Mouse (Mus musculus) heart, embryonic 13.5 days (tissue): ENCODE measurements around the gene Tmem135. TPM values are rescaled to one million over a fixed set of nuclear protein-coding genes. Genes with fewer than 3 reads are reported as not detected.
"Not testable (repeated sequence)": the region's sequence is repeated elsewhere in the genome, so short reads cannot be mapped to it uniquely, and the experiment has no call there.

Experiments used
- ATAC-seq: fragments of 200-750 bp; cut with Nextera tagmentation; 2 replicates; pipeline ENCODE4 v1.8.0; 2017; ENCODE audit warnings: moderate TSS enrichment; ENCODE audit not compliant: insufficient number of reproducible peaks, low FRiP score, low TSS enrichment; ENCODE audit errors: extremely low read depth
- H3K27ac ChIP-seq: fragments of 300-500 bp; sonication (generic); replicated peaks from 2 replicates; pipeline ENCODE4 v1.5.1; 2015; ENCODE audit warnings: moderate library complexity, mild to moderate bottlenecking, inconsistent platforms
- H3K27me3 ChIP-seq: fragments of 300-500 bp; sonication (generic); replicated peaks from 2 replicates; pipeline ENCODE4 v1.6.1; 2015; ENCODE audit warnings: mild to moderate bottlenecking, inconsistent platforms
- H3K36me3 ChIP-seq: fragments of 300-500 bp; sonication (generic); 2 replicates; pipeline ENCODE4 v1.6.1; 2015; ENCODE audit warnings: mild to moderate bottlenecking, inconsistent platforms
- H3K4me1 ChIP-seq: fragments of 300-500 bp; sonication (generic); 2 replicates; pipeline ENCODE4 v1.6.1; 2015; ENCODE audit warnings: inconsistent platforms
- H3K4me2 ChIP-seq: fragments of 300-500 bp; sonication (generic); 2 replicates; pipeline ENCODE4 v1.6.1; 2015; ENCODE audit warnings: inconsistent platforms, mild to moderate bottlenecking, moderate library complexity
- H3K4me3 ChIP-seq: fragments of 300-500 bp; sonication (generic); 2 replicates; pipeline ENCODE4 v1.5.1; 2015; ENCODE audit warnings: moderate library complexity, mild to moderate bottlenecking, inconsistent platforms
- H3K9ac ChIP-seq: fragments of 300-500 bp; sonication (generic); 2 replicates; pipeline ENCODE4 v1.6.1; 2015; ENCODE audit warnings: inconsistent platforms, mild to moderate bottlenecking, moderate library complexity
- H3K9me3 ChIP-seq: fragments of 300-500 bp; sonication (generic); 2 replicates; pipeline ENCODE4 v1.6.1; 2016; ENCODE audit warnings: inconsistent platforms
- WGBS: fragments of 180-500 bp; shearing (Covaris S2); methylation state at CpG from one replicate; pipeline ENCODE4 v1.1.7; 2015; ENCODE audit warnings: mixed read lengths; 5-methylcytosine and 5-hydroxymethylcytosine counted together
- polyA plus RNA-seq: library from polyadenylated mRNA; unstranded; fragments of >200 nt; fragmentation: Nextera tagmentation; extraction: Ambion mirVana; gene quantifications from 2 replicates; pipeline ENCODE4 v1.2.1, GENCODE M21; 2015

Gene Tmem135
- polyA plus RNA-seq, 1 experiment from 2014 or later, result 21.7 TPM

GRCm38 (mm10) chr7:89319351-89319750 lies 84.7 kb downstream of the Tmem135 start:
- Histone ChIP-seq H3K9me3 (no peaks in the 10 kb centered on the region), H3K9ac (no peak overlapping the region), H3K4me1 (peaks cover 18% of the 10 kb centered on the region), H3K27me3 (no peaks in the 10 kb centered on the region), H3K36me3 (no peaks in the 10 kb centered on the region), H3K27ac (no peak overlapping the region), H3K4me3 (no peak overlapping the region), H3K4me2 (no peak overlapping the region)
- no peak for ATAC-seq
- WGBS, result 84% methylated on average over 1 of the region's 1 CpGs

DNA sequence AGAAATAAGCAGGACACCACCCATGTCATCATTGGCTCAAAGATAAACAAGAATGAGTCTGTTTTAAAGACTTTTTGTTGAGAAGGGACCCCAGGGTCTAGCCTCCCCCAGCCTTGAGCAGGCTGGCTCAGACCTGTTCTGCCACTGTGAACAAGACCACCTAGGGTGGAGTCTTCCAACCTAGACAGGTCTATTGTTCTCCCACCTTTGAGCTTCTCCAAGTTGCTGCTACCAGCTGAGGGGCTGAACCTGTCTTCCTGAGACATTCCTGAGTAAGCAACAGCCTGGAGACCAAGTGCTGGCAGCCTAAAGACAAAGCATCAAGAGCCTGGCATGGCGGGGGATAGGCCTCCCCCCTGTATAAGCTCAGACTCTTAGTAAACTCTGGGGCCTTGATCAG lies 86.9 kb downstream of the Tmem135 start:
- WGBS, result 100% methylated on average over 1 of the region's 1 CpGs

DNA sequence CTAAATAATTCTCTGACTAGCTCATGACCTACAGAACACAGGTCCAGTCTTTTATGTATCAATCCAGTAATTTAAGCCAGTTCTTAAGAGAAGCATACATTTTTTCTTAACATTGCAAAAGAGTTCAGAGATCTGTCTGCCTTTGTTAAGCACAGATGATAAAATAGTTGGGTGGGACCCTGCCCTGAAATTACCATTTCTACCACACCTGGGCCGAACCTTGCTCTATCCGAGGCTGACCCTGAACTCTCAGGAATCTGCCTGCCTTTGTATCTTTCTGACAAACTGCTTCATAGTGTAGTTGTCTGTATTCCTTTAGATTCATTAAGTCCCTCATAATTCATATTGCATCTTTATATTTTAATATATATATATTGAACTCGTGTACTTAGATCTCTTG lies 87.9 kb downstream of the Tmem135 start:
- peaks cover 15% of the 10 kb centered on the region for H3K4me1 ChIP-seq
- no peak overlapping the region for H3K4me2 ChIP-seq
- H3K36me3 ChIP-seq, result peaks cover 11% of the 10 kb centered on the region
- no peak overlapping the region for H3K9ac ChIP-seq
- no peak for ATAC-seq
- no peak overlapping the region for H3K27ac ChIP-seq
- 85% methylated on average over 3 of the region's 3 CpGs for WGBS
- peaks cover 6% of the 10 kb centered on the region; the same call in 1 of the 2 replicates for H3K9me3 ChIP-seq
- H3K27me3 ChIP-seq, result no peaks in the 10 kb centered on the region
- no peak overlapping the region for H3K4me3 ChIP-seq

More for the DNA sequence above, 86.9 kb downstream of the Tmem135 start:
- not testable (repeated sequence) for H3K4me2 ChIP-seq, ATAC-seq, H3K4me3 ChIP-seq, H3K9ac ChIP-seq, H3K9me3 ChIP-seq, H3K27ac ChIP-seq, H3K36me3 ChIP-seq, H3K27me3 ChIP-seq
- peaks cover 15% of the 10 kb centered on the region for H3K4me1 ChIP-seq

- no peak overlapping the region for H3K27ac ChIP-seq
- peaks cover 6% of the 10 kb centered on the region; the same call in 1 of the 2 replicates for H3K9me3 ChIP-seq
- no peaks in the 10 kb centered on the region for H3K27me3 ChIP-seq
- no peak overlapping the region for H3K4me2 ChIP-seq
- no peak for ATAC-seq
- peaks cover 20% of the 10 kb centered on the region for H3K4me1 ChIP-seq
- H3K4me3 ChIP-seq, result no peak overlapping the region
- no peak overlapping the region for H3K9ac ChIP-seq
- peaks cover 14% of the 10 kb centered on the region for H3K36me3 ChIP-seq
- 86% methylated on average over 1 of the region's 1 CpGs for WGBS
These were observed 92.5 kb downstream of the Tmem135 start for GRCm38 (mm10) chr7:89311555-89311954.

- no peak overlapping the region for H3K4me2 ChIP-seq
- no peak for ATAC-seq
- H3K4me1 ChIP-seq, result peaks cover 17% of the 10 kb centered on the region
- H3K9ac ChIP-seq, result no peak overlapping the region
- no peaks in the 10 kb centered on the region for H3K27me3 ChIP-seq
- H3K36me3 ChIP-seq, result peaks cover 19% of the 10 kb centered on the region
- no peak overlapping the region for H3K4me3 ChIP-seq
- H3K9me3 ChIP-seq, result peaks cover 6% of the 10 kb centered on the region; the same call in 1 of the 2 replicates
- H3K27ac ChIP-seq, result no peak overlapping the region
- 70% methylated on average over 3 of the region's 3 CpGs for WGBS
These were observed 95.1 kb downstream of the Tmem135 start for GRCm38 (mm10) chr7:89308926-89309325.

DNA sequence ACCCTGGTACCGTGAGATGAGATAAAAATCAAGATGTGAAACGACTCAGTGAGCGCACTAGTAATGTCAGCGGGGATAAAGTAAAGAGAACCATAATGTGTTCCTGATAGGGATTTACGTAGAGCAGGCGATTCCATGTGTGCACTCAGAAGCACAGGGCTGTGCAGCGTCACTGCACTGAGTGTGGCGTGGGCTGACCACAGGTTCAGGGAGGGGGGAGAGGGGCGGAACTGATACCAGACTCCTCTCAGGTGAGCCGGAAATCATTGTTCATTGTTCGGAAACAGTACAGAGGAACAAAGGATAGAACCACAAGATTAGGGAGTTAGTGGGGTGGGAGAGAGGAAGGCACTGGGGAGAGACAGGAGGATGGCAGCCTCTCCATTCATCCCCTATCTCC lies 95.8 kb downstream of the Tmem135 start:
- H3K9me3 ChIP-seq, result peaks cover 6% of the 10 kb centered on the region; the same call in 1 of the 2 replicates
- H3K4me1 ChIP-seq, result peaks cover 17% of the 10 kb centered on the region
- no peak overlapping the region for H3K4me3 ChIP-seq
- H3K36me3 ChIP-seq, result peaks cover 25% of the 10 kb centered on the region
- no peaks in the 10 kb centered on the region for H3K27me3 ChIP-seq
- no peak overlapping the region for H3K27ac ChIP-seq
- no peak for ATAC-seq
- no peak overlapping the region for H3K4me2 ChIP-seq
- 70% methylated on average over 11 of the region's 11 CpGs for WGBS
- H3K9ac ChIP-seq, result no peak overlapping the region

DNA sequence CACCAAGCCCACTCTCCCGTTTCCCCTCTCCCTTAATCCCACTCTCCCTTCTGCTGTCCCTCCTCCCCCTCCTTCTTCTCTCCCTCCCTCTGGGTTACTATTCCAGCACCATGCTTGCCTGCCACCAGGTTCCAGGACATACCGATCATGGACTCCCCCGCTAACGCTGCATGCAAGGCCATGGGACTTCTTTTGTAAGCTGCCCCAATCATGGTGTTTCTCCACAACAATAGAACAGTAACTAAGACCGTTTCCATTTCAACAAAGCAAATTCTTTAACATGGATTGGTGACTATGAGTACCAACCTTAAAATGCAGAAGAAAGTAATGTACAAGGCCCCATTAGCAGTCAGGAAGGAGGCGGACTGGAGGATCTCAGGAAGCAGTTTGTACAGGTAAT lies 97.2 kb downstream of the Tmem135 start:
- no peak overlapping the region for H3K4me2 ChIP-seq
- 82% methylated on average over 6 of the region's 6 CpGs for WGBS
- no peak for ATAC-seq
- peaks cover 5% of the 10 kb centered on the region; the same call in 1 of the 2 replicates for H3K9me3 ChIP-seq
- no peak overlapping the region for H3K4me3 ChIP-seq
- H3K36me3 ChIP-seq, result peaks cover 27% of the 10 kb centered on the region
- no peak overlapping the region for H3K9ac ChIP-seq
- no peak overlapping the region for H3K27ac ChIP-seq
- H3K4me1 ChIP-seq, result peaks cover 17% of the 10 kb centered on the region
- no peaks in the 10 kb centered on the region for H3K27me3 ChIP-seq

- 73% methylated on average over 3 of the region's 3 CpGs for WGBS
- Histone ChIP-seq H3K9me3 (no peaks in the 10 kb centered on the region), H3K4me2 (no peak overlapping the region), H3K4me3 (no peak overlapping the region), H3K27me3 (no peaks in the 10 kb centered on the region), H3K9ac (no peak overlapping the region), H3K27ac (0 out of 2 replicates have a peak overlapping the region, but pooled peaks have one; percentile 5), H3K4me1 (peaks cover 17% of the 10 kb centered on the region), H3K36me3 (peaks cover 25% of the 10 kb centered on the region)
- ATAC-seq, result no peak
These were observed 99.1 kb downstream of the Tmem135 start for GRCm38 (mm10) chr7:89304958-89305357.

- Histone ChIP-seq H3K4me1 (peaks cover 14% of the 10 kb centered on the region), H3K27ac (no peak overlapping the region), H3K4me2 (no peak overlapping the region), H3K27me3 (no peaks in the 10 kb centered on the region), H3K4me3 (no peak overlapping the region), H3K9ac (no peak overlapping the region), H3K9me3 (no peaks in the 10 kb centered on the region), H3K36me3 (peaks cover 26% of the 10 kb centered on the region)
- WGBS, result 88% methylated on average over 1 of the region's 1 CpGs
- ATAC-seq, result no peak
These were observed 100.3 kb downstream of the Tmem135 start for GRCm38 (mm10) chr7:89303765-89304164.

GRCm38 (mm10) chr7:89298911-89299458 lies 105.0 kb downstream of the Tmem135 start:
- Histone ChIP-seq H3K9ac (no peak overlapping the region), H3K4me1 (peaks cover 14% of the 10 kb centered on the region), H3K4me3 (no peak overlapping the region), H3K27me3 (no peaks in the 10 kb centered on the region), H3K27ac (no peak overlapping the region), H3K4me2 (no peak overlapping the region), H3K36me3 (peaks cover 24% of the 10 kb centered on the region), H3K9me3 (no peaks in the 10 kb centered on the region)
- WGBS, result 85% methylated on average over 1 of the region's 1 CpGs
- ATAC-seq, result no peak

- no peak overlapping the region for H3K9ac ChIP-seq
- 82% methylated on average over 1 of the region's 1 CpGs for WGBS
- ATAC-seq, result no peak
These were observed 107.1 kb downstream of the Tmem135 start for GRCm38 (mm10) chr7:89296941-89297340.

DNA sequence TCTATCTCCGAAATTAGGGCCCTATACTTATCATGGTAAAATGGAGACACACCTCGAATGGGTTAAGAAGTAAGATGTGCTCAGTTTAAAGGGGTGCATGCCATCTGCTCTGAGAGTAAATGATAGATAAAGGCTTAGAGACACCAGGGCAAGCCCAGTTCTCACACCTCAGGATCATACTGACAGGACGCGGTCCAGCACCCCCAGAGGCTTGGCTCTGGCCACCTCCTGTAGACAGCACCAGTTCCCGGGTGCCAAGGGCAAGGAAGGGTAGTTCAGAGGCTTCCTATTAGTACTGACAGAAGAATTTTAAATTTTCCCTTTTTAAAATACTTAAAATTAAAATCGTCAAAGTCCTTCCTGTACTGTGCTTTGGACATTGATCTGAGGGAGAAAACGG lies 121.4 kb downstream of the Tmem135 start:
- H3K36me3 ChIP-seq, result peaks cover 18% of the 10 kb centered on the region
- ATAC-seq, result no peak
- H3K4me1 ChIP-seq, result peaks cover 6% of the 10 kb centered on the region; the same call in 1 of the 2 replicates
- no peaks in the 10 kb centered on the region for H3K27me3 ChIP-seq
- 75% methylated on average over 7 of the region's 7 CpGs for WGBS
- no peak overlapping the region for H3K9ac ChIP-seq
- H3K4me2 ChIP-seq, result no peak overlapping the region
- H3K9me3 ChIP-seq, result peaks cover 2% of the 10 kb centered on the region; the same call in 1 of the 2 replicates
- H3K27ac ChIP-seq, result no peak overlapping the region
- no peak overlapping the region for H3K4me3 ChIP-seq

More at GRCm38 (mm10) chr7:89296941-89297340, 107.1 kb downstream of the Tmem135 start:
- no peak overlapping the region for H3K4me3 ChIP-seq
- H3K27me3 ChIP-seq, result no peaks in the 10 kb centered on the region
- H3K4me2 ChIP-seq, result no peak overlapping the region
- H3K4me1 ChIP-seq, result peaks cover 14% of the 10 kb centered on the region
- H3K27ac ChIP-seq, result no peak overlapping the region
- H3K36me3 ChIP-seq, result 0 out of 2 replicates have a peak, but pooled peaks cover 10% of the 10 kb centered on the region
- H3K9me3 ChIP-seq, result no peaks in the 10 kb centered on the region
